Mouse (Mus musculus): ENCODE measurements around the gene Ccdc6. TPM values are rescaled to one million over a fixed set of nuclear protein-coding genes. Genes with fewer than 3 reads are reported as not detected.
A peak's percentile ranks its signal among the peaks of the same experiment; 100 is the strongest.

Gene Ccdc6
- 13.5 and 15.2 TPM in 2 replicates for polyA plus RNA-seq (2015; fragmentation: Nextera tagmentation; extraction: Ambion mirVana)

DNA sequence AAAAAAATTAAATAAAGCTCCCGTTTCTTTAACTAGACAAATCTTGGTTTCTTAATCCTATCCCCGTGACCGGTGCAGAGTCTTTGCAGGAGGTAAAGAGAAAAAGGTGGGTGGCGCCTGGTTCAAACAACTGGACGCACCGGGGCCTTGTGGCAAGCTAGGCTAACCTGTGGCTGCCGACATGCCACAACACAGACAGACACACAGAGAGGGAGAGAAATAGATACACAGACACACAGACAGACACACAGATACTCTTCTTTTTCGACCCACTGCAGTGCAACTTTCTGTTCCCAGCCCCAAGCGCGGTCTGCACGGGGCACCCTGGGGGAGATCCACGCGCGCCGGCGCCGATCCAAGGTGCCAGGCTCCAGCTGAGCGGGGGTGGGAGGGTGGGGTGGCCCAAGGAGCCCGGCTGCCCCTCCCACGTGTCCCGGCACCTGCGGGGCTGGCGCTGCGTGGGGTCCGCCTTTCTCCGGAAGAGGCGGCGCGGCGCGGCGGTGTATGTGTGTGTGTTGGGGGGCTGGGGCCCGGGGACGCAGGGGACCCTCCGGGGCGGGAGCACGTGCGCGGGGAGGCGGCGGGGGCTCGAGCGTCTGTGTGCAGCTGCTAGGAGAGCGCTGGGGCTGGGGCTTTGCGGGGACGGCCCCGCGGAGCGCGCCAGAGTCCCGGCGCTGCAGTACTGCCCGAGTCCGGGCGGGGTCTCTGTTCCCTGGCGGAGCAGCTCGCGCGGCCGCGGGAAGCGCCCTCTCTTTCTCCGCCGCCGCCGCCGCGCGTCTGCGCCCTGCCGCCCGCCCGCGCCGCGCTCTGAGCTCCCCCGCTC lies at the start of gene Ccdc6:
Ccdc6 (plus strand) TSS at position 756 of the 823 bp plus-strand sequence.
- H3K9me3 ChIP-seq (replicated peaks): no peaks in the 10 kb centered on the region
- ATAC-seq (ENCODE audit: insufficient number of reproducible peaks, low FRiP score, low TSS enrichment, low read depth): peak; percentile 85
- H3K36me3 ChIP-seq: no peaks in the 10 kb centered on the region
- peak within 1 kb of the TSS; percentile 90 for H3K9ac ChIP-seq
- H3K27ac ChIP-seq (replicated peaks): peak within 1 kb of the TSS; percentile 89
- peak within 1 kb of the TSS; percentile 97 for H3K4me3 ChIP-seq (replicated peaks)
- H3K27me3 ChIP-seq: no peaks in the 10 kb centered on the region
- peaks cover 40% of the 10 kb centered on the region for H3K4me1 ChIP-seq
- under 1% methylated on average over 44 of the region's 77 CpGs for WGBS
- peak within 1 kb of the TSS; percentile 84 for H3K4me2 ChIP-seq (replicated peaks)

DNA sequence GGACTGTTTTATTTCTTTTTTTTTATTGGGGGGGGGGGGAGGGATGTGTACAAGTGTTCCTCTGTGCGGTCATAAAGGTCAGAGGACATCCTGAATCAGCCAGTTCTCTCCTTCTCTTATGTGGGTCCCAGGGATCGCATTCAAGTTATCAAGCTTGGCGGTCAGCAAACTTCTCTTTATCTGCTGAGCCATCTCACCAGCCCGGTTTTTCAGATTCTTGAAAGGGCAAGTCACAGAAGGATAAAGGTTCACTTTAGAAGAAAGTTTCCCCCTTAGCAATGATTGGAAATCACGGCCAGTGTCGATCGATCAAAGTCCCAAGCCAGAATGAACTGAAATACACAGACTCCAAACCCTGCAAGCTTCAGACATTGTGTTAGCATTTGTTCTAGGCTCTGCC lies 47.1 kb upstream of the Ccdc6 start:
- peaks cover 3% of the 10 kb centered on the region; the same call in 1 of the 2 replicates for H3K4me1 ChIP-seq
- H3K9me3 ChIP-seq (replicated peaks): no peaks in the 10 kb centered on the region
- WGBS: 81% methylated on average over 7 of the region's 7 CpGs
- no peak overlapping the region for H3K4me2 ChIP-seq (replicated peaks)
- H3K27me3 ChIP-seq: no peaks in the 10 kb centered on the region
- H3K9ac ChIP-seq: no peak overlapping the region
- ATAC-seq (ENCODE audit: insufficient number of reproducible peaks, low FRiP score, low TSS enrichment, low read depth): no peak
- H3K27ac ChIP-seq (replicated peaks): no peak overlapping the region
- no peaks in the 10 kb centered on the region for H3K36me3 ChIP-seq
- no peak overlapping the region for H3K4me3 ChIP-seq (replicated peaks)

DNA sequence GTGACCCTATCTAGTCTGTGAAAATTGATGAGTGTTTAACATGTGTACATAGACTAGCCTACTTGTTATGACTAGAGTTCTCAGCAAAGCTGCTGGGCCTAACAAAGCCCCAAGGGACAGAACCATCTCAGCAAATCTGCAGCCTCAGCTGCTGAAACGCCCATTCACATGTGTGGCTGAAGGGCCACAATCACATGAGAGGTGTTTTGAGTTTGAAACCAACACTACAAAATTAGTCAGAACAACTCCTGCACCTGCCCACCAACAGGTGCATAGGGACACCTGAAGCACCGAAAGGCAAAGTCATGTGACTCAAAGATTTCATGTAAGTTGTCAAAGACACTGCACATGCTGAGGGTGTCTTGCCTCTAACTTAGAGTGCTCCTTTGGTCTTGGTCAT lies 41.6 kb upstream of the Ccdc6 start:
- no peak overlapping the region for H3K4me3 ChIP-seq (replicated peaks)
- no peak overlapping the region for H3K27ac ChIP-seq (replicated peaks)
- ATAC-seq (ENCODE audit: insufficient number of reproducible peaks, low FRiP score, low TSS enrichment, low read depth): no peak
- H3K4me2 ChIP-seq (replicated peaks): no peak overlapping the region
- H3K27me3 ChIP-seq: no peaks in the 10 kb centered on the region
- peaks cover 10% of the 10 kb centered on the region; the same call in 1 of the 2 replicates for H3K4me1 ChIP-seq
- H3K36me3 ChIP-seq: no peaks in the 10 kb centered on the region
- H3K9me3 ChIP-seq (replicated peaks): no peaks in the 10 kb centered on the region
- 82% methylated on average over 2 of the region's 2 CpGs for WGBS
- H3K9ac ChIP-seq: no peak overlapping the region

DNA sequence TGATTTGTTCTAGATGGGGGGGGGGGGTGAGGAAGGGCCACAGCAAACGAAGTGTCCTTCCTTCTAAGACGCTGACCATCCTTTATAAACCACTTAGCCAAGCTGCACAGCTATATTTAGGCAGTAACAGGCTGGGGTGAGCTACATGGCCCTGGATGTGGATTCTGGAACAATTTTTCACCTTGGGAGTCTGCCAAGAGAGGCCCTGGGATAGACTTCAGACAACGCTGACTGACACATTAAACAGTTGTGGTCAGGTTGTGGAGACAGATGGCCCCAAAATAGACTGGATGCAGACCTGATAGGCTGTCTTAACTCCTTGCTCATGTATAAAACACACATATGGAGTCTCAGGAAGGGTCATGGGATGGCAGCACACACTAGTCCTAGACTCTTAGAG lies 39.9 kb upstream of the Ccdc6 start:
- peaks cover 15% of the 10 kb centered on the region; the same call in 1 of the 2 replicates for H3K4me1 ChIP-seq
- no peaks in the 10 kb centered on the region for H3K27me3 ChIP-seq
- no peak overlapping the region for H3K4me3 ChIP-seq (replicated peaks)
- no peak overlapping the region for H3K9ac ChIP-seq
- no peaks in the 10 kb centered on the region for H3K9me3 ChIP-seq (replicated peaks)
- H3K36me3 ChIP-seq: no peaks in the 10 kb centered on the region
- H3K27ac ChIP-seq (replicated peaks): no peak overlapping the region
- ATAC-seq (ENCODE audit: insufficient number of reproducible peaks, low FRiP score, low TSS enrichment, low read depth): peak; percentile 39; the same call in 1 of the 2 replicates
- 49% methylated on average over 3 of the region's 3 CpGs for WGBS
- H3K4me2 ChIP-seq (replicated peaks): no peak overlapping the region

DNA sequence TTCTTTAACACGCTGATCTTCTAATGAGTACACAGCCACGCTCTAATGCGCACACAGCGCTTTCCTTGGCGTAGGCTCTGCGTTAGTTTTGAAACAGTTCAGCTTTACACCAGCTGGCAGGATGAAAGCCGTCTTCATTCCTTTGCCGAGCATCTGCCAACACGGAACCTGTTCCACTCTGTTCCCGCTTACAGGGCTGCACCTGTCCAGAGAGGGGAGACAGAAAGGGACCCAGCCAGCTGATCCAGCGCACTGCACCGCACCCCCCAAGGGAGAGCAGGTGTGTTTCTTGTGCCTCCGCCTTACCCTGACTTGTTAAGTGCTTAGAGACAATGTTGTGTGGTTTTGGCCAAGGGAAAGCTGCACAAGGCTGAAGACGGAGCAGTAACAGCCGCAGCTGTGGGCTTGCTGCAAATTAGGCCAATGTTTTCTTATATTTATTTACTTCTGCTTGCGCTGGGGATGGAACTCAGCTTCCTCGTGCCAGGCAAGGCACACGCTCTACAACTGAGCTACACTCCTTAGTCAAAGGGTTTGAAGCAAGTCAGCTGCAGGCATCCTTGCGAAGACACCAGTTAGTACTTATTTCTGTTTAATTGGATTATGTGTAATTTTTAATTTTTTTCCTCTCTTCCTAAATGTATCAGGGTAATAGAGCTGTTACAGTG lies 36.8 kb upstream of the Ccdc6 start:
- H3K9me3 ChIP-seq (replicated peaks): no peaks in the 10 kb centered on the region
- no peaks in the 10 kb centered on the region for H3K27me3 ChIP-seq
- H3K36me3 ChIP-seq: no peaks in the 10 kb centered on the region
- no peak overlapping the region for H3K9ac ChIP-seq
- 53% methylated on average over 19 of the region's 19 CpGs for WGBS
- 0 out of 2 replicates have a peak overlapping the region, but pooled peaks have one; percentile 22 for H3K4me2 ChIP-seq (replicated peaks)
- no peak overlapping the region for H3K4me3 ChIP-seq (replicated peaks)
- H3K4me1 ChIP-seq: peaks cover 12% of the 10 kb centered on the region; the same call in 1 of the 2 replicates
- H3K27ac ChIP-seq (replicated peaks): 0 out of 2 replicates have a peak overlapping the region, but pooled peaks have one; percentile 17
- ATAC-seq (ENCODE audit: insufficient number of reproducible peaks, low FRiP score, low TSS enrichment, low read depth): peak; percentile 77

DNA sequence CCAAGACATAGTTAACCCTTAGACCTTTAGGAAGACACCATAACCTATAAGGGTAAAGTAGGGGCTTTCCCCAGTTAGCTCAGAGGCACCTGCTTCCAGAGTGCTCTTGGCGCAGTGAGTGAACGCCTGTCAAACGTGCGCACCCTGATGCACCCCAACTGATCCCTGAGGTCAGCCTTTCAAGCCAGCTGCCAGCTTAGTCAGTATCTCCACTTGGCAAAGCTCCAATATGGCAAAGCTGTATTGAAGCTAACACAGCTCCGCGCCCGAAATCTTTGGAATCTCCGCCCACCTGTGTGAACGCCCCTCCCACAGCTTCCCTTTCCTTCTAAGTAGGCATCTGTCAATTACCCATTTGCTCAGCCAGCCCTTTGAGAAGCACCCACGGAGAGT lies 36.2 kb upstream of the Ccdc6 start:
- H3K27me3 ChIP-seq: no peaks in the 10 kb centered on the region
- 0 out of 2 replicates have a peak overlapping the region, but pooled peaks have one; percentile 17 for H3K27ac ChIP-seq (replicated peaks)
- 35% methylated on average over 10 of the region's 10 CpGs for WGBS
- H3K36me3 ChIP-seq: no peaks in the 10 kb centered on the region
- H3K4me1 ChIP-seq: peaks cover 12% of the 10 kb centered on the region; the same call in 1 of the 2 replicates
- H3K4me3 ChIP-seq (replicated peaks): no peak overlapping the region
- no peaks in the 10 kb centered on the region for H3K9me3 ChIP-seq (replicated peaks)
- H3K9ac ChIP-seq: no peak overlapping the region
- peak overlapping the region; percentile 30; the same call in 1 of the 2 replicates for H3K4me2 ChIP-seq (replicated peaks)
- peak; percentile 61; the same call in 1 of the 2 replicates for ATAC-seq (ENCODE audit: insufficient number of reproducible peaks, low FRiP score, low TSS enrichment, low read depth)

DNA sequence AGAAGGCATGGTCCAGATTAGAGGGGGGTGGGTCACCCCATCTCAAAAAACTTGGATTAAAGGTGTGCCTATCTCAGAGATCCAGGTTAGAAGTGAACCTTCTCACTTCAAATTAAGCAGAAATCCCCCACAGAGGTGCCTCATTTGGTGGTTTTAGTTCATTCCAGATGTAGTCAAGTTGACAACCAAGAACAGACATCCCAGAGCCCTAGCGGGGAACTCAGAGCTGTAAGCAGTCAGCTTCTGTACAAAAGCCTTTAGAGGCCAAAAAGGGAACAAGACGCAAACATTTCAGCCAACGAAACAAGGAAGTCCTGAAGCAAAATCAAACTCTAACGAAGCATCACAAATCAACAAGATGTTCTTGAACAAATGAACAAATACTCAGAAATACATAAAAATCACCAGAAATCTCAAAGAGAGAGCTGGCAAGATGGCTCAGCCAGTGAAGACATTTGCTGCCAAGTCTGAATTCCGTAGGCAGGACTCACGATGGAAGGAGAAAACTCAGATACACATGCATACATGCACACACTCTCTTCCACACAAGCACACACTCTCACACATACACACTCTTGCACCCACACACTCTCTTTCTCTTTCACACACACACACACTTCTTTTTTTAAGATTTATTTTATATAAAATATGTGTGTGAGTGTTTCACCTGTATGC lies 32.9 kb upstream of the Ccdc6 start:
- Histone ChIP-seq H3K9ac (no peak overlapping the region), H3K4me2 (replicated peaks) (no peak overlapping the region), H3K4me1 (peaks cover 14% of the 10 kb centered on the region; the same call in 1 of the 2 replicates), H3K9me3 (replicated peaks) (no peaks in the 10 kb centered on the region), H3K27me3 (no peaks in the 10 kb centered on the region), H3K27ac (replicated peaks) (no peak overlapping the region), H3K36me3 (no peaks in the 10 kb centered on the region), H3K4me3 (replicated peaks) (no peak overlapping the region)
- no peak for ATAC-seq (ENCODE audit: insufficient number of reproducible peaks, low FRiP score, low TSS enrichment, low read depth)
- 42% methylated on average over 6 of the region's 6 CpGs for WGBS

DNA sequence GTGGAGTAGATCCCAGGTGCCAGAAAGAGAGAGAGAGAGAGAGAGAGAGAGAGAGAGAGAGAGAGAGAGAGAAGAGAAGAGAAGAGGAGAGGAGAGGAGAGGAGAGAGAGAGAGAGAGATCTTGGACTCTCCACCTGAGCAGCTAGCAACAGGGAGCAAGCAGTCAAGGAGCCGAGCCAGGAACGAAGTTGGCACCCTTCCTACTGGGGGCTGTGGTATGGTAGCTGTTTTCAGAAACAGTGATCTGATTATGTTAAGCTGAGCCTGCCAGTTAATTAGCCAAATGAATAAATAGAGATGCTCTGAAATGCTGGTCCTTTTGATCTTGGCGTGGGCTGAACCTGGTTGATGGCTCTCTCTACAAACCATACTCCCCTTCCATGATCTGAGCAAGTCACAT lies 31.7 kb upstream of the Ccdc6 start:
- Histone ChIP-seq H3K4me3 (replicated peaks) (no peak overlapping the region), H3K9me3 (replicated peaks) (no peaks in the 10 kb centered on the region), H3K9ac (no peak overlapping the region), H3K36me3 (no peaks in the 10 kb centered on the region), H3K4me1 (peaks cover 12% of the 10 kb centered on the region; the same call in 1 of the 2 replicates), H3K27ac (replicated peaks) (no peak overlapping the region), H3K27me3 (no peaks in the 10 kb centered on the region), H3K4me2 (replicated peaks) (no peak overlapping the region)
- no peak for ATAC-seq (ENCODE audit: insufficient number of reproducible peaks, low FRiP score, low TSS enrichment, low read depth)
- WGBS: 67% methylated on average over 3 of the region's 3 CpGs

DNA sequence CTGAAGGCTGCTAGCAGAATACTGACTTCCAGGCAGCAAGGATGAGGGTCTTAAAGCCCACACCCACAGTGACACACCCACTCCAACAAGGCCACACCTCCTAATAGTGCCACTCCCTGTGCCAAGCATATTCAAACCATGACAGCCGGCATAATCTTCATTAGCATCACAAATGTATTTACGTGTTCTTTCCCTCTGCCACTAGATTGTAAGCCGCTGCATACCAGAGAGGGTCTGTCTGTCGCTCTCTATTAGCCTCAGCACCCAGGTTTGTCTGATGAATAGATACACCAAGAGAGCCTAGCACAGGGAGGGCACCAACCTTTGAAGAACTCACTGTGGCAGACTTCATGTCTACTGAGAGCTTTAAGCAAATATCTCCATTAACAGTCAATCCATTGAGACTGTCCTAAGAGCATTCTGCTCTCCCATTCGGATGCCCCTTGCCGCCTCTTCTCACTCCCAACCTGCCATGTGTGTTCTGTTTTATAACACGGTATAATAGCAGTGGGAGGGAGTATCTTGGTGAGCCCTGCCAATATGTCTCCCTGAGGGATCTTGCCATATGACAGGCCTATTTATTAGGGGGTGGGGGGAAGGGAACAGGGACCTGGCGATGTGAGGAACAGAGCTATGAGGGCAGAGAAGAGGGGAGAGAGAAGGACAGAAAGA lies 30.3 kb upstream of the Ccdc6 start:
- Histone ChIP-seq H3K27me3 (no peaks in the 10 kb centered on the region), H3K27ac (replicated peaks) (no peak overlapping the region), H3K9ac (no peak overlapping the region), H3K4me2 (replicated peaks) (no peak overlapping the region), H3K4me1 (0 out of 2 replicates have a peak, but pooled peaks cover 6% of the 10 kb centered on the region), H3K4me3 (replicated peaks) (no peak overlapping the region), H3K9me3 (replicated peaks) (no peaks in the 10 kb centered on the region), H3K36me3 (no peaks in the 10 kb centered on the region)
- 0 out of 2 replicates have a peak, but pooled peaks have one; percentile 29 for ATAC-seq (ENCODE audit: insufficient number of reproducible peaks, low FRiP score, low TSS enrichment, low read depth)
- WGBS: 56% methylated on average over 8 of the region's 8 CpGs

DNA sequence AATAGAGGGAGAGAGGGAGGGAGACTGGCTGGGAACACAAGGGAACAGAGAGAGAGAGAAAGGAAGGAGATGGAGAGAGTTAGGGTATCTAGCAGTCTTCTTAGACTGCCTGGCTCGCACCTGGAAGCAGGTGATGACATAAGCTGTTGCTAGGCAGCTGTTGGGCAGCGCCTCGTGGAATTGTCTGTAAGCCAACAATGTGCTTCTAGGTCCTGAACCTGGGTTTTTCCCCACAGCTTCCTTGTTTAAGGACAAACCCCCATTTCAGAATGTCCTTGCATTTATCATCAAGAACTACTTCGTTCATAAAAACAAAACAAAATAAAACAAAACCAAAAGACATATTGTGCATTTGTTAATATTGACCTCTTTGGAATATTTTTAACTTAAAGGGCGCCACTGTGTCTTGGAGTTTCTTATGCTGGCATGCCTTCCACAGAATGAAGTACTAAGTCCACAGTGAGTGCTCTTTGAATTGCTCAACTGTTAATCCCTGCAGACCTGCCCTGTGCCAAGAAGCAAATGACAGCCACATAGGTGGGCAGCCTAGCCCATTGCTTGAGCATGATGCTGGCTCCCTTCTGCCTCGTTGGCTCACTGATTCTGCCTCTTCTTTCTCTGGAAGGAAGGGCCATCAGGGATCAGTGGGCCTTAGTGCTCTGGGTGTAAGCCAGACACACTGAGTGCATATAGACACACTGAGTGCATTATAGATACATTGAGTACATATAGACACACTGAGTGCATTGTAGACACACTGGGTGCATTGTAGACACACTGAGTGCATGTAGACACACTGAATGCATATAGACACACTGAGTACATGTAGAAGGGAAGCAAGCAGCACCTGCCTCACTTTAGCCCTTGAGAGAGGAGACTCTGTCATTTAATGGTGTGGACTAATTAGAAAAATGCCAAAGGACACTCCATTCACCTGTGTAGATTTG lies 29.5 kb upstream of the Ccdc6 start:
- ATAC-seq (ENCODE audit: insufficient number of reproducible peaks, low FRiP score, low TSS enrichment, low read depth): peak; percentile 39; the same call in 1 of the 2 replicates
- 56% methylated on average over 6 of the region's 6 CpGs for whole genome bisulfite sequencing
- no peak overlapping the region for H3K4me2 ChIP-seq (replicated peaks)
- no peaks in the 10 kb centered on the region for H3K36me3 ChIP-seq
- no peak overlapping the region for H3K27ac ChIP-seq (replicated peaks)
- no peak overlapping the region for H3K4me3 ChIP-seq (replicated peaks)
- H3K9me3 ChIP-seq (replicated peaks): no peaks in the 10 kb centered on the region
- 0 out of 2 replicates have a peak, but pooled peaks cover 6% of the 10 kb centered on the region for H3K4me1 ChIP-seq
- no peaks in the 10 kb centered on the region for H3K27me3 ChIP-seq
- no peak overlapping the region for H3K9ac ChIP-seq
